Mouse (Mus musculus) CH12.LX (cell line): Measurements from ENCODE around the gene Zcchc13.

Experiments
- BHLHE40 ChIP-seq: IDR thresholded peaks from 2 replicates; pipeline ENCODE4 v1.6.1; 2011; ENCODE audit warnings: mild to moderate bottlenecking, low read depth, low read length, improper control_type of control experiment
- CHD2 ChIP-seq: IDR thresholded peaks from 2 replicates; pipeline ENCODE4 v1.6.1; 2011; ENCODE audit warnings: low read length, improper control_type of control experiment
- CTCF ChIP-seq, 2 experiments: IDR thresholded peaks in 1 of 2; conservative IDR thresholded peaks in 1 of 2; 2 replicates each; pipeline ENCODE4 v1.5.1; 2011 to 2012; ENCODE audit warnings: low read depth in 2 of 2, low read length in 2 of 2, improper control_type of control experiment in 1 of 2, inconsistent platforms in 1 of 2, mild to moderate bottlenecking in 1 of 2, moderate library complexity in 1 of 2

GRCm38 (mm10) chrX:103611462-103611861, 18.9 kb upstream of the Zcchc13 start:
- no peak for TF ChIP-seq CTCF (conservative IDR thresholded peaks at IDR 0.05 in 1 of 2, IDR thresholded peaks at IDR 0.05 in 1 of 2; ENCODE audit: low read depth in 2 of 2, low read length in 2 of 2)
- TF ChIP-seq CHD2: no peak
- TF ChIP-seq BHLHE40: no peak
